Mouse (Mus musculus) MEL (cell line): ENCODE measurements around the gene Veph1. TPM values are rescaled to one million over a fixed set of nuclear protein-coding genes. Genes with fewer than 3 reads are reported as not detected.
A peak's percentile ranks its signal among the peaks of the same experiment; 100 is the strongest.

Experiments used
- DNase-seq: peaks from one replicate; pipeline ENCODE4 v3.0.0; 2011; ENCODE audit warnings: low read depth, low spot score
- H3K27ac ChIP-seq: 2 replicates; pipeline ENCODE4 v1.5.1; 2012; ENCODE audit warnings: low read depth, mild to moderate bottlenecking, control low read depth, low read length, moderate library complexity; ENCODE audit not compliant: control insufficient read depth
- H3K27me3 ChIP-seq, 2 experiments: fragments of 150-350 bp in 1 of 2; sonication (generic) in 1 of 2; 2 replicates each; pipeline ENCODE4 v1.6.1; 2012; ENCODE audit warnings: low read length in 2 of 2, mild to moderate bottlenecking in 2 of 2, improper control_type of control experiment in 1 of 2, moderate library complexity in 1 of 2; ENCODE audit not compliant: insufficient read depth in 2 of 2, control insufficient read depth in 1 of 2
- H3K36me3 ChIP-seq, 2 experiments: 2 replicates each; pipeline ENCODE4 v1.6.1; 2012 to 2014; ENCODE audit warnings: low read length in 2 of 2, improper control_type of control experiment in 1 of 2, inconsistent platforms in 1 of 2, mild to moderate bottlenecking in 1 of 2; ENCODE audit not compliant: insufficient read depth in 2 of 2, control insufficient read depth in 1 of 2
- H3K4me1 ChIP-seq, 2 experiments: fragments of 150-350 bp in 1 of 2; sonication (generic) in 1 of 2; 2 replicates each; pipeline ENCODE4 v1.6.1; 2012; ENCODE audit warnings: low read length in 2 of 2, improper control_type of control experiment in 1 of 2, mild to moderate bottlenecking in 1 of 2; ENCODE audit not compliant: insufficient read depth in 2 of 2, control insufficient read depth in 1 of 2
- H3K4me3 ChIP-seq, 2 experiments: fragments of 150-350 bp in 1 of 2; sonication (generic) in 1 of 2; 2 replicates each; pipeline ENCODE4 v1.5.1; 2012; ENCODE audit warnings: low read depth in 2 of 2, low read length in 2 of 2, mild to moderate bottlenecking in 2 of 2, moderate library complexity in 2 of 2, control low read depth in 1 of 2, improper control_type of control experiment in 1 of 2; ENCODE audit not compliant: control insufficient read depth in 1 of 2, insufficient read depth in 1 of 2
- H3K79me2 ChIP-seq: 2 replicates; pipeline ENCODE4 v1.6.1; 2012; ENCODE audit warnings: mild to moderate bottlenecking, low read length, moderate library complexity; ENCODE audit not compliant: control insufficient read depth, poor library complexity, insufficient read depth
- H3K9ac ChIP-seq: 2 replicates; pipeline ENCODE4 v1.6.1; 2012; ENCODE audit warnings: low read depth, mild to moderate bottlenecking, control low read depth, low read length, moderate library complexity; ENCODE audit not compliant: control insufficient read depth, poor library complexity, severe bottlenecking
- H3K9me3 ChIP-seq: fragments of 150-350 bp; sonication (generic); replicated peaks from 2 replicates; pipeline ENCODE4 v1.6.1; 2012; ENCODE audit warnings: mild to moderate bottlenecking, low read length, improper control_type of control experiment, moderate library complexity; ENCODE audit not compliant: insufficient read depth
- BHLHE40 ChIP-seq: IDR thresholded peaks from 2 replicates; pipeline ENCODE4 v1.6.1; 2012; ENCODE audit warnings: low read depth, mild to moderate bottlenecking, inconsistent platforms, low read length, improper control_type of control experiment, borderline replicate concordance
- CHD1 ChIP-seq: IDR thresholded peaks from 2 replicates; pipeline ENCODE4 v1.6.1; 2012; ENCODE audit warnings: low read depth, mild to moderate bottlenecking, inconsistent platforms, low read length, improper control_type of control experiment
- CHD2 ChIP-seq: IDR thresholded peaks from 2 replicates; pipeline ENCODE4 v1.6.1; 2011; ENCODE audit warnings: low read length, improper control_type of control experiment
- CTCF ChIP-seq, 3 experiments: IDR thresholded peaks in 2 of 3; conservative IDR thresholded peaks in 1 of 3; 2 replicates each; pipeline ENCODE4 v1.5.1; 2011 to 2012; ENCODE audit warnings: low read length in 3 of 3, low read depth in 2 of 3, mild to moderate bottlenecking in 2 of 3, improper control_type of control experiment in 1 of 3, inconsistent platforms in 1 of 3, mixed read lengths in 1 of 3, moderate library complexity in 1 of 3; ENCODE audit not compliant: control insufficient read depth in 1 of 3, insufficient read depth in 1 of 3, poor library complexity in 1 of 3, severe bottlenecking in 1 of 3
- EP300 ChIP-seq, 2 experiments: IDR thresholded peaks; 2 replicates each; pipeline ENCODE4 v1.6.1; 2011; ENCODE audit warnings: improper control_type of control experiment in 2 of 2, low read length in 2 of 2, low read depth in 1 of 2, mild to moderate bottlenecking in 1 of 2
- ETS1 ChIP-seq: IDR thresholded peaks from 2 replicates; pipeline ENCODE4 v1.6.1; 2012; ENCODE audit warnings: low read depth, mild to moderate bottlenecking, inconsistent platforms, low read length, improper control_type of control experiment, moderate library complexity
- GABPA ChIP-seq: IDR thresholded peaks from 2 replicates; pipeline ENCODE4 v1.6.1; 2012; ENCODE audit warnings: low read depth, mild to moderate bottlenecking, inconsistent platforms, low read length, improper control_type of control experiment, moderate library complexity
- GATA1 ChIP-seq: IDR thresholded peaks from 2 replicates; pipeline ENCODE4 v1.6.1; 2011; ENCODE audit warnings: low read depth, low read length, improper control_type of control experiment
- HCFC1 ChIP-seq: IDR thresholded peaks from 2 replicates; pipeline ENCODE4 v1.6.1; 2012; ENCODE audit warnings: low read depth, mild to moderate bottlenecking, inconsistent platforms, low read length, improper control_type of control experiment, moderate library complexity
- JUND ChIP-seq: IDR thresholded peaks from 2 replicates; pipeline ENCODE4 v1.6.1; 2011; ENCODE audit warnings: low read depth, mild to moderate bottlenecking, improper control_type of control experiment, low read length
- MAX ChIP-seq: IDR thresholded peaks from 2 replicates; pipeline ENCODE4 v1.6.1; 2011; ENCODE audit warnings: low read length, improper control_type of control experiment
- MEF2A ChIP-seq: IDR thresholded peaks from 2 replicates; pipeline ENCODE4 v1.6.1; 2014; ENCODE audit warnings: low read depth, mild to moderate bottlenecking, inconsistent platforms, low read length, improper control_type of control experiment; ENCODE audit not compliant: poor library complexity, insufficient replicate concordance, severe bottlenecking; ENCODE audit errors: extremely low read depth
- MXI1 ChIP-seq: IDR thresholded peaks from 2 replicates; pipeline ENCODE4 v1.6.1; 2011; ENCODE audit warnings: mild to moderate bottlenecking, low read depth, low read length, improper control_type of control experiment
- MYC ChIP-seq: IDR thresholded peaks from 2 replicates; pipeline ENCODE4 v1.6.1; 2011; ENCODE audit warnings: low read depth, mild to moderate bottlenecking, low read length, improper control_type of control experiment, moderate library complexity
- RCOR1 ChIP-seq: IDR thresholded peaks from 2 replicates; pipeline ENCODE4 v1.6.1; 2012; ENCODE audit warnings: low read depth, mild to moderate bottlenecking, inconsistent platforms, low read length, improper control_type of control experiment
- TAL1 ChIP-seq: IDR thresholded peaks from 2 replicates; pipeline ENCODE4 v1.6.1; 2012; ENCODE audit warnings: mild to moderate bottlenecking, inconsistent platforms, low read length, moderate library complexity, mixed read lengths
- TCF12 ChIP-seq: IDR thresholded peaks from 2 replicates; pipeline ENCODE4 v1.6.1; 2014; ENCODE audit warnings: low read depth, mild to moderate bottlenecking, inconsistent platforms, low read length, improper control_type of control experiment, moderate library complexity
- UBTF ChIP-seq: IDR thresholded peaks from 2 replicates; pipeline ENCODE4 v1.6.1; 2012; ENCODE audit warnings: low read depth, mild to moderate bottlenecking, inconsistent platforms, low read length, improper control_type of control experiment, moderate library complexity, borderline replicate concordance; ENCODE audit not compliant: insufficient read depth
- USF1 ChIP-seq: IDR thresholded peaks from 2 replicates; pipeline ENCODE4 v1.6.1; 2014; ENCODE audit warnings: low read depth, mild to moderate bottlenecking, inconsistent platforms, low read length, improper control_type of control experiment, moderate library complexity
- USF2 ChIP-seq, 2 experiments: IDR thresholded peaks; 2 replicates each; pipeline ENCODE4 v1.6.1; 2011 to 2012; ENCODE audit warnings: improper control_type of control experiment in 2 of 2, low read length in 2 of 2, borderline replicate concordance in 1 of 2, inconsistent platforms in 1 of 2, low read depth in 1 of 2, mild to moderate bottlenecking in 1 of 2; ENCODE audit not compliant: insufficient read depth in 1 of 2
- ZC3H11A ChIP-seq: IDR thresholded peaks from 2 replicates; pipeline ENCODE4 v1.6.1; 2012; ENCODE audit warnings: low read depth, mild to moderate bottlenecking, inconsistent platforms, low read length, improper control_type of control experiment
- polyA plus RNA-seq, 2 experiments: library from polyadenylated mRNA; stranded (reverse) in 1 of 2; unstranded in 1 of 2; fragments of >175 nt in 1 of 2; fragments of >200 nt in 1 of 2; gene quantifications; 2 replicates each; pipeline versions ENCODE4 v1.2.1 to v1.2.4; 2012; ENCODE audit warnings: low replicate concordance in 2 of 2, low read depth in 1 of 2; ENCODE audit not compliant: insufficient read length in 2 of 2, insufficient read depth in 1 of 2, missing spikeins in 1 of 2
- total RNA-seq: library from RNA; depleted of rRNA; stranded (reverse); fragments of 300-350 nt; gene quantifications from 2 replicates; pipeline ENCODE4 v1.2.3, GENCODE M21; 2012

Veph1 gene
- total and polyA plus RNA-seq, 3 experiments: 0.01 TPM; not detected in 2

- Histone ChIP-seq H3K36me3 (no peaks in the 10 kb centered on the region), H3K4me3 (no peak overlapping the region), H3K9me3 (no peaks in the 10 kb centered on the region), H3K27me3 (peaks cover 0 to 2% of the 10 kb centered on the region in 2 experiments; a peak in 3 of 4 replicates), H3K79me2 (no peaks in the 10 kb centered on the region), H3K9ac (no peak overlapping the region), H3K4me1 (no peaks in the 10 kb centered on the region), H3K27ac (no peak overlapping the region)
- peak; percentile 10 for DNase-seq
- TF ChIP-seq CHD1 (no peak), JUND (no peak), CTCF (IDR thresholded peaks at IDR 0.05 in 2 of 3, conservative IDR thresholded peaks at IDR 0.05 in 1 of 3; ENCODE audit: control insufficient read depth in 1 of 3, insufficient read depth in 1 of 3, low read depth in 2 of 3, low read length in 3 of 3, poor library complexity in 1 of 3, severe bottlenecking in 1 of 3) (peak in 2 of 3 experiments; percentile 3 to 27; a peak in 1 of 6 replicates), ZC3H11A (no peak), UBTF (no peak)
These were observed 232.8 kb downstream of the Veph1 start for GRCm38 (mm10) chr3:66063881-66064280.

GRCm38 (mm10) chr3:66056912-66057311, 239.7 kb downstream of the Veph1 start:
- Histone ChIP-seq H3K27me3 (peaks cover 0 to 2% of the 10 kb centered on the region in 2 experiments; a peak in 1 of 4 replicates), H3K4me3 (peak overlapping the region; percentile 22 to 25; a peak in 2 of 4 replicates), H3K27ac (no peak overlapping the region), H3K9me3 (no peaks in the 10 kb centered on the region), H3K4me1 (peaks cover 0 to 8% of the 10 kb centered on the region in 2 experiments; a peak in 2 of 4 replicates), H3K36me3 (no peaks in the 10 kb centered on the region; a peak in 1 of 4 replicates), H3K79me2 (no peaks in the 10 kb centered on the region), H3K9ac (peak overlapping the region; percentile 18; the same call in 1 of the 2 replicates)
- TF ChIP-seq MXI1 (0 out of 2 replicates have a peak, but pooled peaks have one; percentile 30), HCFC1 (no peak), GABPA (no peak), RCOR1 (0 out of 2 replicates have a peak, but pooled peaks have one; percentile 45), ETS1 (0 out of 2 replicates have a peak, but pooled peaks have one; percentile 34), BHLHE40 (no peak), EP300 (IDR thresholded peaks at IDR 0.05; ENCODE audit: low read depth in 1 of 2, low read length in 2 of 2) (peak; percentile 73 to 87), USF1 (no peak), GATA1 (peak; percentile 86), TAL1 (peak; percentile 80), MYC (0 out of 2 replicates have a peak, but pooled peaks have one; percentile 26), MEF2A (no peak), MAX (peak; percentile 42; the same call in 1 of the 2 replicates), ZC3H11A (no peak), USF2 (IDR thresholded peaks at IDR 0.05; ENCODE audit: borderline replicate concordance in 1 of 2, insufficient read depth in 1 of 2, low read depth in 1 of 2, low read length in 2 of 2) (no peak), CHD2 (no peak), TCF12 (peak; percentile 81)
- DNase-seq: peak; percentile 81
